Mouse (Mus musculus) layer of hippocampus, adult 2 months (tissue): ENCODE data around the gene Atf6. TPM values are rescaled to one million over a fixed set of nuclear protein-coding genes. Genes with fewer than 3 reads are reported as not detected.

Experiments
- DNase-seq, 2 experiments: peaks; one replicate each; pipeline ENCODE4 v3.0.0; 2022; ENCODE audit warnings: low spot score in 2 of 2
- H3K27ac ChIP-seq: fragments of 200-600 bp; 2 replicates; pipeline ENCODE4 v1.8.1; 2022
- H3K4me3 ChIP-seq: fragments of 200-600 bp; 2 replicates; pipeline ENCODE4 v1.8.1; 2022; ENCODE audit warnings: mild to moderate bottlenecking
- CTCF ChIP-seq: fragments of 200-600 bp; conservative IDR thresholded peaks from 2 replicates; pipeline ENCODE4 v1.8.1; 2022; ENCODE audit warnings: antibody characterized with exemption, mild to moderate bottlenecking, moderate library complexity
- total RNA-seq, 2 experiments: library from RNA; stranded (reverse); gene quantifications; 2 replicates each; pipeline ENCODE4 v1.2.3; 2021

The Atf6 gene
- total RNA-seq, 2 experiments from 2014 or later, result 51.2 to 51.3 TPM

DNA sequence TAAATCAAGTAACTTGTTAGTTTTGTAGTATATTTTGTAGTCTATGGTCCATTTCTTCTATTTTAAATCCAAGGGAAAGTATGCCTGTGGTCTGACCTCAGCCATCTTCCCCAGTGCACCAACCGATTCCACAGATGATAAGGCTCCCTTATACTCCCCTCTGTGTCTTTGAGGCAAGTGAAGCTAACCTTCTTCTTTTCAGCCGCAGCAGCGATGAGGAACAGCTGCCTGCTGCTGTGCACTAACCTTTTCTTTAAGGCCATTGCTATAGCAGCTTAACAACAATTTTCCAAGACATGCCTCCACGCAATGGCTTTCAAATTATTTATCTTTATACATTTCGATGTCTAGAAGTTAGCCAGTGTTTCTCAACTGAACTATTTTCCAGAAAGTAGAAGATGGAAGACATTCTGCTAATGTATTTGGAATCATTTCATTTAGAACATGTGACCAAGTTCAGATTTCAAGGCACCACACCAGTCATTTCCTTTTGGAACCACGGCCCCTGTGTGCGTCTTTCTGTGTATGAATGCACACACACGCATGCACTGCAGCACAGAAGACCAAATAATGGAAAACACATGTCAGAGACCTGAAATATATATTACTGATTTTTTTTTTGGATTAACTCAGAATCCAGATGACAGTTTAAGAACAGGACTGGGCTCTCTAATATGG lies 149.3 kb downstream of the Atf6 start:
- H3K4me3 ChIP-seq, result no peak overlapping the region
- no peak for DNase-seq
- TF ChIP-seq CTCF, result no peak
- H3K27ac ChIP-seq, result peak overlapping the region; percentile 23; the same call in 1 of the 2 replicates

GRCm38 (mm10) chr1:170717241-170717828 lies 150.2 kb downstream of the Atf6 start:
- no peak for DNase-seq
- H3K4me3 ChIP-seq, result no peak overlapping the region
- H3K27ac ChIP-seq, result peak overlapping the region; percentile 71
- TF ChIP-seq CTCF, result no peak

- TF ChIP-seq CTCF, result no peak
- no peak overlapping the region for H3K4me3 ChIP-seq
- peak overlapping the region; percentile 7; the same call in 1 of the 2 replicates for H3K27ac ChIP-seq
- DNase-seq, result no peak
These were observed 155.8 kb downstream of the Atf6 start for GRCm38 (mm10) chr1:170711731-170712130.

DNA sequence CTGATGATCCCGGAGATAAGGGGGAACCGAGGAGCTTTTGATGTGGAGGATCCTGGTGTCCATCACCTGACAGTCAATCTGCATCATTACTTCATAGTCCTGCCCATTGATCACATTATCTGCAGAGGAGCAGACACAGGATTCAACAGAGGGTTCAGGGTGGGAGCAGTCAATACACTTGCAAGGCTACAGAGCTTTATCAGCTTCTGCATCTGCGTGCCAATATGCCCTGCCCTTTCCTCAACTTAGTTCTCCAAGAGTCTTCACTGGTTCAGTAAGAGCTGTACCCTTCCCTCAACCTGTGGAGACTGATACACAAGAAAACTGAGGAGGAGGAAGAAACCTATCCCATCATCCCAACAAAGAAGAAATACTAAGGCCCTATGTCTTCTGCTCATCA lies 157.6 kb downstream of the Atf6 start:
- TF ChIP-seq CTCF, result no peak
- DNase-seq, result no peak
- peak overlapping the region; percentile 36; the same call in 1 of the 2 replicates for H3K27ac ChIP-seq
- H3K4me3 ChIP-seq, result no peak overlapping the region

GRCm38 (mm10) chr1:170709481-170709880 lies 158.1 kb downstream of the Atf6 start:
- peak in 1 of 2 experiments; percentile 28 for DNase-seq
- no peak overlapping the region for H3K4me3 ChIP-seq
- no peak for TF ChIP-seq CTCF
- peak overlapping the region; percentile 36; the same call in 1 of the 2 replicates for H3K27ac ChIP-seq

DNA sequence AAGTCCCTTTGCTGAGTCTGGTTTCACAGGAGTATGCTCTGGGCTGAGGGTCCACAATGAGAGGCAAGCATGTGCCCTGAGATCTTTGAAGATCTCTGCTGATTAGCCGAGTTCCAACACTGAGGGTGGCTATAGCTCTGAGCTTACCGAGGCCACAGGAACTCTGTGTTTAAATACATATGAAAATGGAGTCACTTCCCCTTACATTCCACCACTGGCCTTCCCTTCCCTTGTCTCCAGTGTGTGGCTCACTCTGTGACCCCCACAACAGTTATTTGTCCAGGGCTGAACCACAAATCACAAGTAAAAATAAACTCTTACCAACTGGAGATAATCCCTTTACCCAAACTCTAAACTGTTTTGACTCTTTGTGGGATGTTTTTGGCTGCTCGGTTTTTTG lies 158.5 kb downstream of the Atf6 start:
- no peak for TF ChIP-seq CTCF
- Histone ChIP-seq H3K27ac (peak overlapping the region; percentile 65), H3K4me3 (no peak overlapping the region)
- no peak for DNase-seq

DNA sequence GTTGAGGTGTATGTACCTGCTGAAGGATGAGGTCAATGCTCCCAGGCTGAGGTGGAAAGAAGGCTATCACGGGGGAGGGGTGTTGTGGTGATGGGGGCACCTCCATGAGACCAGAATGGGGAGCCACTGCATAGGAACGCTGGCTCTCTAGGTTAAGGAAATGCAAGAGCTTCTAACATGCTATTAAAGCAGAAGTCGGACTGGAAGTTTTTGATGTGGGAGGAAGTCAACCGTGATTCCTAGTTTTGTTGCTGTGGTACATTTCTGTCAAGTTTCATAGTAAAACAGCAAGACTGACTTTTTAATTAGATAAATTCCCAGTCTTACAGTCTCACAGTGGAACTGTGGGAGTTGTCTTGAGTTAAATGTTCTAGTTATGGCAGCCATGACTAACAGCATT lies 161.5 kb downstream of the Atf6 start:
- H3K4me3 ChIP-seq, result no peak overlapping the region
- no peak overlapping the region; the same call in 1 of the 2 replicates for H3K27ac ChIP-seq
- TF ChIP-seq CTCF, result no peak
- no peak for DNase-seq

- no peak for DNase-seq
- H3K27ac ChIP-seq, result no peak overlapping the region
These were observed 162.5 kb downstream of the Atf6 start for GRCm38 (mm10) chr1:170704911-170705594.

DNA sequence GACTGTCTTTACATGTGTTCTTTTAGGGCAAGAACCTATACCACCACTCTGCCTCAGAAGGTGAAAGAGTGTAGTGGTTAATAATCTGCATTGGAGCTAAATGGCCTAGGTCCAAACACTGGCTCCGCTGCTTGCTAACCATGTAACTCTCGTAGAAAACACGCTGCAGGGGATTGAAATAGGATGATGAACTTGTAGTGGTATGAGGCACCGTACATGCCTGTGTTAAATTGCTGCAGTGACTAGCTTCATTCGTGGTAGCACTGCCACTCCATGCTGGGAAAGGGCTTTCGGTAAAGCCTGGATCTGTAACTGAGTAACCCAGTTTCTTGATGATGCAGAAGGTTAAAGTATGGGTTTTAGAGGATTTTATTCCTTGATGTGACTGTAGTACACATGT lies 163.5 kb downstream of the Atf6 start:
- H3K27ac ChIP-seq, result no peak overlapping the region
- H3K4me3 ChIP-seq, result no peak overlapping the region
- TF ChIP-seq CTCF, result no peak

More at GRCm38 (mm10) chr1:170704911-170705594, 162.5 kb downstream of the Atf6 start:
- no peak for TF ChIP-seq CTCF
- no peak overlapping the region for H3K4me3 ChIP-seq

DNA sequence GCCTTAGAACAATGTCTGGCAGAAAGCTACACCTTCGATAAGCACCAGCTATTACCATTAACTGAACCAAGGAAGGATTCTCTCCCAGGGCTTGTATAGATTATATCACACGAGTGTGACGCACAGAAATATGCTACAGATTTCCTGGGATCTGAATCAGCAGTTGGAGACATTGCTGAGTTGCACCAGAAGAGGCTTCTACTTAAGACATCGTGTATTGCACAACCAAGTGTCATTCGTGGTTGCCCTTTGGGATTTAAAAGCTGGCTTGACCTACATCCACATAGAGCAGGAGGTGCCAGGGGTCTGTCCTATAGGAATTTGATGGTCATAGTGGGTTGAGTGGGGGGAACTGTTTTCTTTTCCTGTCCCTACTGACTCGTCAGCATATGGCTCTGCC lies 164.6 kb downstream of the Atf6 start:
- Histone ChIP-seq H3K27ac (no peak overlapping the region), H3K4me3 (no peak overlapping the region)
- no peak for DNase-seq
- no peak for TF ChIP-seq CTCF

More for the DNA sequence above, 163.5 kb downstream of the Atf6 start:
- no peak for DNase-seq

- no peak overlapping the region for H3K4me3 ChIP-seq
- no peak for DNase-seq
- no peak for TF ChIP-seq CTCF
- H3K27ac ChIP-seq, result no peak overlapping the region
These were observed 165.3 kb downstream of the Atf6 start for GRCm38 (mm10) chr1:170702263-170702662.

GRCm38 (mm10) chr1:170701582-170701981 lies 166.0 kb downstream of the Atf6 start:
- TF ChIP-seq CTCF, result no peak
- Histone ChIP-seq H3K4me3 (no peak overlapping the region), H3K27ac (peak overlapping the region; percentile 10; the same call in 1 of the 2 replicates)
- DNase-seq, result no peak

DNA sequence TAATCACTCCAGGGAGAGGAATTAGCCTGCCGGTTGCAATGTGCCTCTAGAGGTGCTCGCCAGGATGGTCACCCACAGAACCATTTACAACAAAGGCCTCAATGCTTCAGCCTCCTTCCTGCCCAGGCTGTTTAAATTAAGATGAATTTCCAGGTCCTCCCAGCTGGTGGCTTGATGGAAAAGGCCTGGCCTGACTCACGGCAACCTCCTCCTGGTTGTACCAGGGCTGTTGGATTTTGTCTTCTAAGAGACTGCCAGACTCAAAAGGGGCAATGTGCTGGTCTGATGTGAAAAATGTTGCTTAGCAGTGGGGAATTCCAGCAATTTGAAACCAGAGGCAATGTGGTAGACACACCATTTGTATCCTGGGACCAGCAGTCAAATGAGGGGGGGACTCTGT lies 166.4 kb downstream of the Atf6 start:
- TF ChIP-seq CTCF, result no peak
- H3K4me3 ChIP-seq, result no peak overlapping the region

More for the DNA sequence above, 166.4 kb downstream of the Atf6 start:
- no peak for DNase-seq
- peak overlapping the region; percentile 10; the same call in 1 of the 2 replicates for H3K27ac ChIP-seq
